Mouse (Mus musculus): ENCODE data around the gene 1700012A03Rik. TPM values are rescaled to one million over a fixed set of nuclear protein-coding genes. Genes with fewer than 3 reads are reported as not detected.

The 1700012A03Rik gene
- polyA plus RNA-seq, 1 experiment from 2014 or later = not detected

GRCm38 (mm10) chr6:32022537-32022869 lies 27.5 kb upstream of the 1700012A03Rik start:
- WGBS = 88% methylated on average over 1 of the region's 1 CpGs

GRCm38 (mm10) chr6:32028228-32029009 lies 21.6 kb upstream of the 1700012A03Rik start:
- 84% methylated on average over 3 of the region's 3 CpGs for WGBS

More at GRCm38 (mm10) chr6:32022537-32022869, 27.5 kb upstream of the 1700012A03Rik start:
- H3K36me3 ChIP-seq (ENCODE audit: control insufficient read depth, insufficient read depth, low read length) = no peaks in the 10 kb centered on the region
- ATAC-seq (replicated peaks; ENCODE audit: low FRiP score, low TSS enrichment, low read depth) (no peak), DNase-seq (ENCODE audit: low spot score) (no peak)
- no peaks in the 10 kb centered on the region for H3K27me3 ChIP-seq (replicated peaks; ENCODE audit: control insufficient read depth, insufficient read depth, low read length)
- no peaks in the 10 kb centered on the region for H3K4me1 ChIP-seq (replicated peaks; ENCODE audit: control insufficient read depth, insufficient read depth, low read length)
- no peak overlapping the region for H3K4me2 ChIP-seq (ENCODE audit: low read length)
- H3K9ac ChIP-seq (ENCODE audit: low read length) = no peak overlapping the region
- H3K27ac ChIP-seq (ENCODE audit: low read depth) = no peak overlapping the region
- H3K9me3 ChIP-seq (ENCODE audit: control insufficient read depth, low read length) = no peaks in the 10 kb centered on the region
- no peak overlapping the region for H3K4me3 ChIP-seq (ENCODE audit: low read depth, low read length)

GRCm38 (mm10) chr6:32034226-32034625 lies 15.8 kb upstream of the 1700012A03Rik start:
- Histone ChIP-seq H3K4me2 (ENCODE audit: low read length) (no peak overlapping the region), H3K36me3 (ENCODE audit: control insufficient read depth, insufficient read depth, low read length) (no peaks in the 10 kb centered on the region), H3K4me1 (replicated peaks; ENCODE audit: control insufficient read depth, insufficient read depth, low read length) (no peaks in the 10 kb centered on the region), H3K27ac (ENCODE audit: low read depth) (no peak overlapping the region), H3K4me3 (ENCODE audit: low read depth, low read length) (no peak overlapping the region), H3K9ac (ENCODE audit: low read length) (no peak overlapping the region), H3K9me3 (ENCODE audit: control insufficient read depth, low read length) (no peaks in the 10 kb centered on the region), H3K27me3 (replicated peaks; ENCODE audit: control insufficient read depth, insufficient read depth, low read length) (no peaks in the 10 kb centered on the region)
- ATAC-seq (replicated peaks; ENCODE audit: low FRiP score, low TSS enrichment, low read depth) (no peak), DNase-seq (ENCODE audit: low spot score) (no peak)
- WGBS = 67% methylated on average over 2 of the region's 2 CpGs

More at GRCm38 (mm10) chr6:32028228-32029009, 21.6 kb upstream of the 1700012A03Rik start:
- H3K36me3 ChIP-seq (ENCODE audit: control insufficient read depth, insufficient read depth, low read length) = no peaks in the 10 kb centered on the region
- no peaks in the 10 kb centered on the region for H3K9me3 ChIP-seq (ENCODE audit: control insufficient read depth, low read length)
- H3K4me3 ChIP-seq (ENCODE audit: low read depth, low read length) = no peak overlapping the region
- H3K27me3 ChIP-seq (replicated peaks; ENCODE audit: control insufficient read depth, insufficient read depth, low read length) = no peaks in the 10 kb centered on the region
- no peak overlapping the region for H3K9ac ChIP-seq (ENCODE audit: low read length)
- no peak for DNase-seq (ENCODE audit: low spot score)
- H3K4me1 ChIP-seq (replicated peaks; ENCODE audit: control insufficient read depth, insufficient read depth, low read length) = no peaks in the 10 kb centered on the region
- H3K27ac ChIP-seq (ENCODE audit: low read depth) = no peak overlapping the region
- no peak overlapping the region for H3K4me2 ChIP-seq (ENCODE audit: low read length)
- ATAC-seq (replicated peaks; ENCODE audit: low FRiP score, low TSS enrichment, low read depth) = no peak

GRCm38 (mm10) chr6:32045344-32045743 lies 4.7 kb upstream of the 1700012A03Rik start:
- H3K4me1 ChIP-seq (replicated peaks; ENCODE audit: control insufficient read depth, insufficient read depth, low read length) = no peaks in the 10 kb centered on the region
- DNase-seq (ENCODE audit: low spot score) (no peak), ATAC-seq (replicated peaks; ENCODE audit: low FRiP score, low TSS enrichment, low read depth) (no peak)
- no peaks in the 10 kb centered on the region for H3K9me3 ChIP-seq (ENCODE audit: control insufficient read depth, low read length)
- H3K27me3 ChIP-seq (replicated peaks; ENCODE audit: control insufficient read depth, insufficient read depth, low read length) = no peaks in the 10 kb centered on the region
- H3K9ac ChIP-seq (ENCODE audit: low read length) = no peak overlapping the region
- no peak overlapping the region for H3K4me2 ChIP-seq (ENCODE audit: low read length)
- no peak overlapping the region for H3K27ac ChIP-seq (ENCODE audit: low read depth)
- no peak overlapping the region for H3K4me3 ChIP-seq (ENCODE audit: low read depth, low read length)
- H3K36me3 ChIP-seq (ENCODE audit: control insufficient read depth, insufficient read depth, low read length) = no peaks in the 10 kb centered on the region

GRCm38 (mm10) chr6:32049256-32049950 lies 643 bp upstream of the 1700012A03Rik start:
- H3K4me3 ChIP-seq (ENCODE audit: low read depth, low read length) = no peak overlapping the region
- H3K36me3 ChIP-seq (ENCODE audit: control insufficient read depth, insufficient read depth, low read length) = no peaks in the 10 kb centered on the region
- H3K9me3 ChIP-seq (ENCODE audit: control insufficient read depth, low read length) = no peaks in the 10 kb centered on the region
- H3K4me2 ChIP-seq (ENCODE audit: low read length) = no peak overlapping the region
- no peaks in the 10 kb centered on the region for H3K4me1 ChIP-seq (replicated peaks; ENCODE audit: control insufficient read depth, insufficient read depth, low read length)
- no peak overlapping the region for H3K27ac ChIP-seq (ENCODE audit: low read depth)
- WGBS = 49% methylated on average over 4 of the region's 4 CpGs
- ATAC-seq (replicated peaks; ENCODE audit: low FRiP score, low TSS enrichment, low read depth) = no peak
- no peak for DNase-seq (ENCODE audit: low spot score)
- no peak overlapping the region for H3K9ac ChIP-seq (ENCODE audit: low read length)
- H3K27me3 ChIP-seq (replicated peaks; ENCODE audit: control insufficient read depth, insufficient read depth, low read length) = no peaks in the 10 kb centered on the region

GRCm38 (mm10) chr6:32052135-32052915 lies 2.3 kb downstream of the 1700012A03Rik start:
- WGBS = 59% methylated on average over 6 of the region's 6 CpGs
- Histone ChIP-seq H3K9ac (ENCODE audit: low read length) (no peak overlapping the region), H3K9me3 (ENCODE audit: control insufficient read depth, low read length) (no peaks in the 10 kb centered on the region), H3K4me1 (replicated peaks; ENCODE audit: control insufficient read depth, insufficient read depth, low read length) (no peaks in the 10 kb centered on the region), H3K36me3 (ENCODE audit: control insufficient read depth, insufficient read depth, low read length) (no peaks in the 10 kb centered on the region), H3K4me2 (ENCODE audit: low read length) (no peak overlapping the region), H3K27me3 (replicated peaks; ENCODE audit: control insufficient read depth, insufficient read depth, low read length) (no peaks in the 10 kb centered on the region), H3K4me3 (ENCODE audit: low read depth, low read length) (no peak overlapping the region), H3K27ac (ENCODE audit: low read depth) (no peak overlapping the region)
- DNase-seq (ENCODE audit: low spot score) (peak; percentile 44), ATAC-seq (replicated peaks; ENCODE audit: low FRiP score, low TSS enrichment, low read depth) (no peak)

- DNase-seq (ENCODE audit: low spot score) = no peak
- no peaks in the 10 kb centered on the region for H3K4me1 ChIP-seq (replicated peaks; ENCODE audit: control insufficient read depth, insufficient read depth, low read length)
- 67% methylated on average over 2 of the region's 2 CpGs for WGBS
- H3K4me2 ChIP-seq (ENCODE audit: low read length) = no peak overlapping the region
- no peaks in the 10 kb centered on the region for H3K27me3 ChIP-seq (replicated peaks; ENCODE audit: control insufficient read depth, insufficient read depth, low read length)
- H3K36me3 ChIP-seq (ENCODE audit: control insufficient read depth, insufficient read depth, low read length) = no peaks in the 10 kb centered on the region
- no peaks in the 10 kb centered on the region for H3K9me3 ChIP-seq (ENCODE audit: control insufficient read depth, low read length)
- no peak overlapping the region for H3K27ac ChIP-seq (ENCODE audit: low read depth)
- H3K4me3 ChIP-seq (ENCODE audit: low read depth, low read length) = no peak overlapping the region
- no peak for ATAC-seq (replicated peaks; ENCODE audit: low FRiP score, low TSS enrichment, low read depth)
- H3K9ac ChIP-seq (ENCODE audit: low read length) = no peak overlapping the region
These were observed 6.5 kb downstream of the 1700012A03Rik start for GRCm38 (mm10) chr6:32056525-32056924.

GRCm38 (mm10) chr6:32058571-32058970 lies 8.5 kb downstream of the 1700012A03Rik start:
- Histone ChIP-seq H3K36me3 (ENCODE audit: control insufficient read depth, insufficient read depth, low read length) (no peaks in the 10 kb centered on the region), H3K27me3 (replicated peaks; ENCODE audit: control insufficient read depth, insufficient read depth, low read length) (no peaks in the 10 kb centered on the region), H3K4me3 (ENCODE audit: low read depth, low read length) (no peak overlapping the region), H3K9ac (ENCODE audit: low read length) (no peak overlapping the region), H3K9me3 (ENCODE audit: control insufficient read depth, low read length) (no peaks in the 10 kb centered on the region), H3K4me1 (replicated peaks; ENCODE audit: control insufficient read depth, insufficient read depth, low read length) (no peaks in the 10 kb centered on the region), H3K27ac (ENCODE audit: low read depth) (no peak overlapping the region), H3K4me2 (ENCODE audit: low read length) (no peak overlapping the region)
- 61% methylated on average over 2 of the region's 2 CpGs for WGBS
- ATAC-seq (replicated peaks; ENCODE audit: low FRiP score, low TSS enrichment, low read depth) (no peak), DNase-seq (ENCODE audit: low spot score) (no peak)
